Mouse (Mus musculus): ENCODE results near the gene Apol6.

DNA sequence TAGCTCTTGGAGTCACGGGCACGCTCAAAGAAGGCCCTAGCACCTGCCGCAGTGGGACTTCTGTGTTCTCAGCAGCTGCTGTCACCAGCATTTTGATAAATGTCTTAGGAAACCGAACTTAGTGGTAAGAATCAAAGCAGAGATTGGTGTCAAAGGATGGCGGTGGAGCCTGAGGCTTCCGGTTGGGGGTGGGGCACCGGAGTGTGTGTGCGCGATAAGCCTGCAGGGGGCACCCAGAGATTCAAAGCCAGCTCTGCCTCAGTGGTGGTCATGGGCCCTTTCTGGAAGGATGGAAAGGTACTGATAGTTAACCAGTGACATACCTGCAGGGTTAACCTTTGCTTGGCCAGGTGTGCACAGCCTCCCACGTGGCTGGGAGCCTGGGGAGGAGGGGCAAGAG lies 27.0 kb downstream of the Apol6 start:
- TF ChIP-seq GATA1 (IDR thresholded peaks at IDR 0.05; ENCODE audit: borderline replicate concordance, low read length): no peak
- TF ChIP-seq FLI1 (IDR thresholded peaks at IDR 0.05; ENCODE audit: low read length): no peak
